Mouse (Mus musculus): ENCODE data around the gene 4930513O06Rik.
A peak's percentile ranks its signal among the peaks of the same experiment; 100 is the strongest.

The 4930513O06Rik gene

GRCm38 (mm10) chrX:139085943-139086342 lies at the start of gene 4930513O06Rik:
Gene 4930513O06Rik (plus strand): TSS chrX:139086243.
- DNase-seq (ENCODE audit: low spot score in 2 of 2): no peak

DNA sequence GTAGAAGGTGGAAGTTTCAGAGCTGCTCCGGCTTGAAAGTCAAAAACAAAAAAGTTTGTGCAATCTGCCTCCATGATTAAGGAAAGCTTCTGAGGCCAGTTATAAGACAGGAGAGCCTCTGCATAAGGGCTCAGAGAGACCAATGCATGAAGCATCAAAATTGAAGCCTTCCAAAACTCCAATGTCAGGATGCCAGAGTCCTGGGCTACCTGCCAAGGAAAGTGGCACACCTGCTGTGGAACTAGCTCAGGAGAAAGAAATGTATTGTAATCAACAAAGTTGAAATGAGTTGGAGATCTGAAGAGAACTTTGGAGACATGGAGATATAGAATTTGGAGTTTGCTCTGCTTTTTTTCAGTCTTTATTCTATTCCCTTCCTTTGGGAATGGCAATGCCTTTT lies 48.4 kb upstream of the 4930513O06Rik start:
- peak in 1 of 2 experiments; percentile 2 for DNase-seq (ENCODE audit: low spot score in 2 of 2)

- no peak for DNase-seq (ENCODE audit: low spot score in 2 of 2)
Observed at GRCm38 (mm10) chrX:139039314-139039713, 46.7 kb upstream of the 4930513O06Rik start.

DNA sequence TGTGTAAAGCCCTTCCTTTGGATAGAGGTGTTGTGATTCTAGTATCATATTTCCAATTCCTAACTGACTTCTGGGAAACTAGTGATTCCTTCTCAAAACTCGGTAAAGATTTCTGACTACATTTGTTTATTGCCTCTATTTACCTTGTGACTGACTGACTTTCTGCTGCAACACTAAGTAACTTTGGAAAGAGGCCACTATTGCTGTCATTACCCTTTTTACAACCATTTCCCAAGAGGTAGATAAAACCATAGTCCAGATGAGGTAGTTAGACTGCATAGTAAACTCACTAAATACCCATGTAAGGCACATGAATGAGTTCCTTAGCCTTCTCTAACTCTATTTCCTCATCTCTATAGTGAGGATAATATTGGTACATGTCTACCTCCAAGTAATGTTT lies 44.9 kb upstream of the 4930513O06Rik start:
- no peak for DNase-seq (ENCODE audit: low spot score in 2 of 2)

DNA sequence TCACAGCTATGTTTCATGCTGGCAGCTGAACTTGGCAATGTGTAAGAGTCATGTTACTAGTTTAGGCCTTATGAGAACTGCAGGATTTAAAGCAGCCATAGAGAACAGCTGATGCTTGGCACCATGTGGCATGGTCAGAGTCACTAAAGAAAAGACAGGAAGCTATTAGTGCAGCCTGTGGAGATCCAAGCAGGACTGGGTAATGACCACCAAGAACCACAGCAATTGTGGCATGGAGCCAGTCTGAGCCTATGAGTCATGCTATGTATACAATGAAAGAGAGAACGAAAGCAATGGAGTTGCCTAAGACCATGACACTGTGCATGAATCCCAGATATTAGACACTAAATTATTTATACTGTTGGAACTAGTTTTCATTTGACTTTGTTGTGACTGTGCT lies 34.1 kb upstream of the 4930513O06Rik start:
- DNase-seq (ENCODE audit: low spot score in 2 of 2): no peak

- DNase-seq (ENCODE audit: low spot score in 2 of 2): no peak
Observed at GRCm38 (mm10) chrX:139053149-139053548, 32.9 kb upstream of the 4930513O06Rik start.

DNA sequence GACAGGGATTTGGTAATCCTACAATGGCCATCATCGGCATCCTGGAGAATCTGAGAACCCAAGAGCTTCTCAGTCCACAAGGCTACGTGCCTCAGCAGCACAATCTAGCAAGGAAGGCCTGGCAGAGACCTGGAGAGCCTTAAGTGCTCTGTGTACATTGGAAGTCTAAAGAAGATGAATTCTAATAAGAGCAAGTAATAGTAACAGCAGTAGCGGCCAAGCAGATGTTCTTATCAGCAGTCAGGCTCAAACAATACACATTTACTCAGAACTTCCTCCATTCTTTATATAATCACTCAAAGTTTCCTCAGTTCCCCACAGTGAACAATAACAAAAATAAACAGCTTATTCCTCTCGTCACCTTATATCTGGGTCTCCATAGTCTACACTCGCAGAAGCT lies 22.0 kb upstream of the 4930513O06Rik start:
- no peak for DNase-seq (ENCODE audit: low spot score in 2 of 2)

DNA sequence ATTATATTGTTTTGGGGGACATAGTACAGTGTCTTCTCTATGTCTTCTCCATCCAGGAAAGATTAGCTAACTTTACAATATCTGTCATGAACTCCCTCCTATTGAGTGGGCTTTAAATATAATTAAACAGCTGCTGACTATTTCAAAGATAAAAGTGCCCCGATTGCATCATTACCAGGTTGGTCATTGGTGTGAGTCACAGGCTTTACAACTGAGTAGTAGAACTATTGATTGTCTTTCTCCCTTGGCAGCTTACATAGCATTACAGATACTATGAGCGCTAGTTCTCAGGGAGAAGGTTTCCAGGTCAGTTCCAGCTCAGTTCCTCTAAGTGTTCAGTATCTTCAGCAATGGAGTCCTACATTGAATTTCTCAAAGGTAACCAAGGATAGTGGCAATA lies 7.5 kb upstream of the 4930513O06Rik start:
- DNase-seq (ENCODE audit: low spot score in 2 of 2): no peak

GRCm38 (mm10) chrX:139085077-139085476 lies 966 bp upstream of the 4930513O06Rik start, which contains the start of gene Serpina7:
Gene Serpina7 (minus strand): TSS chrX:139085236.
- no peak for DNase-seq (ENCODE audit: low spot score in 2 of 2)

GRCm38 (mm10) chrX:139097197-139097596 lies 11.2 kb downstream of the 4930513O06Rik start:
- no peak for DNase-seq (ENCODE audit: low spot score in 2 of 2)

DNA sequence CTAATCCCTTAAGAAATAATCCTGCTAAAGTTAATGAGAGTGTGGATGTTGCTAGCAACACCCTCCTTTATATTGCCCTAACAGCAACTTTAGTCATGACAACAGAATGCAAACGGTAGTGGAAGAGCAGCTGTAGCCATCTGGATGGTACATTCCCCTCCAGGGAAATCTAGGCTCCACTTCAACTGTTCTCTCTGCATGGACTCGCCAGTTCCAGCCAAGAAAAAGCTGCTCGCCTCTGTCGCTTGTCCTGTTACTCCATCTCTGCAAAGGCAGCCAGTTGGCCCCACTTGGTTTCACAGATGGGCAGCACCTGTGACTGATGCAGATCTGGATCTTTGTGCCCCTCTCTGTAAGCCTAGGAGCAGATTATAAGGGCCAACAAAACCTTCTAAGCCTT lies 48.0 kb downstream of the 4930513O06Rik start:
- peak in 1 of 2 experiments; percentile 13 for DNase-seq (ENCODE audit: low spot score in 2 of 2)

Data from cerebellum, postnatal 4 days (tissue).